Mouse (Mus musculus) myocyte (in vitro differentiated cells): ENCODE measurements at regions not wholly inside any gene's neighbourhood (a gene's known extent, or its start where the extent isn't known, plus 50 kb on each side); places are given as distances from the start of the nearest gene placed in this dataset.

Experiments
- CEBPB ChIP-seq: IDR thresholded peaks from 2 replicates; pipeline ENCODE4 v1.6.1; 2011; ENCODE audit warnings: mild to moderate bottlenecking, moderate library complexity; ENCODE audit not compliant: poor library complexity, insufficient read depth, severe bottlenecking
- E2F4 ChIP-seq: IDR thresholded peaks from one replicate; pipeline ENCODE4 v1.6.1; 2011; ENCODE audit warnings: mild to moderate bottlenecking, control low read depth, moderate library complexity; ENCODE audit not compliant: insufficient read depth
- MAX ChIP-seq: IDR thresholded peaks from one replicate; pipeline ENCODE4 v1.6.1; 2011; ENCODE audit warnings: low read depth, mild to moderate bottlenecking, control low read depth
- MYOD1 ChIP-seq, 3 experiments: IDR thresholded peaks; one replicate each; pipeline ENCODE4 v1.6.1; 2011; ENCODE audit warnings: control low read depth in 2 of 3, low read depth in 2 of 3, mild to moderate bottlenecking in 2 of 3, moderate library complexity in 1 of 3; ENCODE audit not compliant: insufficient read length in 2 of 3, control insufficient read depth in 1 of 3
- POLR2A ChIP-seq: IDR thresholded peaks from one replicate; pipeline ENCODE4 v1.6.1; 2011; ENCODE audit warnings: low read depth, mild to moderate bottlenecking, control low read depth, moderate library complexity; ENCODE audit not compliant: insufficient read length
- POLR2AphosphoS2 ChIP-seq: IDR thresholded peaks from one replicate; pipeline ENCODE4 v1.6.1; 2011; ENCODE audit warnings: low read depth, control low read depth; ENCODE audit not compliant: insufficient read length
- TCF12 ChIP-seq: IDR thresholded peaks from one replicate; pipeline ENCODE4 v1.6.1; 2011; ENCODE audit warnings: mild to moderate bottlenecking, control low read depth; ENCODE audit not compliant: poor library complexity, insufficient read depth, severe bottlenecking
- USF1 ChIP-seq: IDR thresholded peaks from one replicate; pipeline ENCODE4 v1.6.1; 2011; ENCODE audit warnings: low read depth, mild to moderate bottlenecking, control low read depth, moderate library complexity

- TF ChIP-seq TCF12 (no peak), MAX (no peak), CEBPB (no peak), POLR2A (no peak), E2F4 (no peak), MYOD1 (IDR thresholded peaks at IDR 0.05; ENCODE audit: control insufficient read depth in 1 of 3, insufficient read length in 2 of 3, low read depth in 2 of 3) (no peak), POLR2AphosphoS2 (no peak), USF1 (no peak)
Measured at GRCm38 (mm10) chr11:24305691-24306090, 227.8 kb downstream of the Bcl11a start.
